In the genomic region with DNA sequence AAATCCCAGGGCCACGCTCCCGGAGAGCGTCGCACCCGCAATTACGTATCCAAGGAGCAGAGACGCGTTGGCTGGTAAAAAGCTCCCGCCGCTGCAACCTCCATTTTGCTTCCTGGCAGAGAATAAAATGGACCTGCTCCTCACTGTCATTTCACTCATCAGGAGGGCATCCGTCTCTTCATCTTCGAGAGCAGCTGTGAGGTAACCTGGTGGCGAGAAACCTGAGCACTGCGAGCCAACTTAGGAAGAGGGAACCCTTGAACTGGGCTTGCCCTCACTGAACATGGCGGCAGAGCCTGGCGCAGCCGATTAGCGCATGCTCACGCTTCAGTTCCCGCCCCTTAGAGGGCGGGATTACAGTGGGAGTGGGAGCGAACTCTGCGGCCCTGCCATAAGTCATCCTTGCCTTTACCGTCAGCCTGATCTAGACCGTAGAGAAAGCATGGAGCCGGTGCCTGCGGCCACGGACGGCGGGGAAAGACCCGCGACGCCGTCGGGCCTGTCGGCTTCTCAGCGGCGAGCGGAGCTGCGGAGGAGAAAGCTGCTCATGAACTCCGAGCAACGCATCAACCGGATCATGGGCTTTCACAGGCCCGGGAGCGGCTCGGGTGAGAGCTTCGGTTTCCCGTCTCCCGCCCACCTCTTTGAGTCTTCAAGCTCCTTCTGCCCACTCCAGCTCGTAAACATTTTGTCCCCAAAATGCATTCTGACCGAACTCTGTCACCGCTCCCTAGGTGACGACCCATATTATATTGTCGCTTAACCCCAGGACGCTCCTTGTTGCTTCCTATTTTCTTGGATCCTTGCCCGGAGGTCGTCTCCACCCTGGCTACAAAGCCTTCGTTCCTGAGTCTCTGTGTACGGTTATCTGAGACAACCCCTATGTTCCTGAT, we compare ENCODE assay signal across 8 mouse cellular contexts. TPM values are rescaled to one million over a fixed set of nuclear protein-coding genes. Genes with fewer than 3 reads are reported as not detected.
DNase-seq lines count a peak whose midpoint lies in the region; ATAC-seq and TF ChIP-seq lines count a peak whose summit lies in the region.

Caml (plus strand) TSS at position 357 of the 893 bp plus-strand sequence.

- POLR2A ChIA-PET in Patski (lab: Charles Lee), result interaction anchor here (0.6 to 1.5 kb wide), 5 partner anchors 9 to 1148 kb away, joined by 3 to 8 read pairs (median 3); no protein-coding TSS in a partner anchor

- H3K4me3 ChIP-seq in hindbrain, embryonic 13.5 days, result peak within 1 kb of the TSS; percentile 77

- peak within 1 kb of the TSS; percentile 97 for H3K27ac ChIP-seq in hindbrain, embryonic 13.5 days

- no peak for TF ChIP-seq CTCF in Patski (IDR thresholded peaks at IDR 0.05)

- H3K9me3 ChIP-seq in hindbrain, embryonic 13.5 days, result no peaks in the 10 kb centered on the region

- under 1% methylated on average over 59 of the region's 59 CpGs for WGBS in hindbrain, embryonic 13.5 days

- in situ Hi-C loops in Patski (cut with MboI; ENCODE audit: low pct_unique_long_range_greater_than_20kb), result no loop called here

- peaks cover 40% of the 10 kb centered on the region for H3K4me1 ChIP-seq in hindbrain, embryonic 13.5 days (replicated peaks)

- peak; percentile 88 for ATAC-seq in Patski
- peak; percentile 97 for ATAC-seq in hindbrain, embryonic 13.5 days (ENCODE audit: low FRiP score)

- H3K4me2 ChIP-seq in hindbrain, embryonic 13.5 days, result peak within 1 kb of the TSS; percentile 77

- DNase-seq in Patski (ENCODE audit: low read depth, low spot score), result no peak
- peak; percentile 86 to 90 for DNase-seq in cerebellum, postnatal 14 days
- peak; percentile 80 to 82 for DNase-seq in frontal cortex, postnatal 14 days (ENCODE audit: low spot score in 2 of 2)
- peak; percentile 71 to 81 for DNase-seq in layer of hippocampus, postnatal 25 days (ENCODE audit: extremely low spot score in 1 of 2, low spot score in 1 of 2)
- peak; percentile 91 for DNase-seq in lung, postnatal 25 days (ENCODE audit: low spot score)
- peak; percentile 92 for DNase-seq in retina, embryonic 14.5 days (ENCODE audit: low spot score)
- DNase-seq in thymus, postnatal 4 days, result peak; percentile 89

- CTCF ChIA-PET in Patski (lab: Charles Lee), result interaction anchor here (0.6 to 2.3 kb wide), 3 partner anchors 12 to 538 kb away, joined by 3 to 11 read pairs (median 5); partner anchors contain the start of gene Ddx46

- H3K36me3 ChIP-seq in hindbrain, embryonic 13.5 days, result peaks cover 20% of the 10 kb centered on the region; the same call in 1 of the 2 replicates

- H3K27me3 ChIP-seq in Patski, result no peaks in the 10 kb centered on the region
- no peaks in the 10 kb centered on the region for H3K27me3 ChIP-seq in hindbrain, embryonic 13.5 days

- peak within 1 kb of the TSS; percentile 89 for H3K9ac ChIP-seq in hindbrain, embryonic 13.5 days

RNA-seq across cellular contexts. Expression of gene Caml, which starts in this region (rescaled TPM):
- polyA plus RNA-seq in Patski (2021), result 53.4 TPM
- 101 and 105 TPM in 2 replicates for polyA plus RNA-seq in hindbrain, embryonic 13.5 days (2015; fragmentation: Nextera tagmentation; extraction: Ambion mirVana)
- 10 to 100 TPM; 47.9 to 49.0 TPM for total RNA-seq in layer of hippocampus, postnatal 25 days (2021)
